Comparison of ENCODE assay signal across 40 mouse cellular contexts in genomic region chr3:69212246-69212645, GRCm38 (mm10). TPM values are rescaled to one million over a fixed set of nuclear protein-coding genes. Genes with fewer than 3 reads are reported as not detected.
"Had no signal": no experiment of that assay in that cellular context is flagged by ENCODE, and none has a peak within 500 bp of the region (broad histone marks: within the 10 kb centered on the region; RNA-seq: fewer than 3 reads in every experiment).

No protein-coding gene starts in this region.

- H3K9me3 ChIP-seq: embryonic facial prominence, embryonic 10.5 days; embryonic facial prominence, embryonic 12.5 days; embryonic facial prominence, embryonic 13.5 days; embryonic facial prominence, embryonic 15.5 days; forebrain, embryonic 10.5 days; forebrain, embryonic 12.5 days; forebrain, embryonic 13.5 days; forebrain, embryonic 15.5 days had no signal

- H3K36me3 ChIP-seq: embryonic facial prominence, embryonic 10.5 days; embryonic facial prominence, embryonic 12.5 days; embryonic facial prominence, embryonic 13.5 days; embryonic facial prominence, embryonic 15.5 days; forebrain, embryonic 10.5 days; forebrain, embryonic 12.5 days; forebrain, embryonic 15.5 days had no signal

- H3K4me2 ChIP-seq: embryonic facial prominence, embryonic 12.5 days; embryonic facial prominence, embryonic 13.5 days; embryonic facial prominence, embryonic 15.5 days; forebrain, embryonic 12.5 days; forebrain, embryonic 13.5 days; forebrain, embryonic 15.5 days had no signal

- H3K27ac ChIP-seq: embryonic facial prominence, embryonic 10.5 days; embryonic facial prominence, embryonic 12.5 days; embryonic facial prominence, embryonic 13.5 days; embryonic facial prominence, embryonic 15.5 days; forebrain, embryonic 10.5 days; forebrain, embryonic 12.5 days; forebrain, embryonic 13.5 days; forebrain, embryonic 15.5 days; gastrocnemius, adult 2 months; heart, adult 2 months had no signal

- DNase-seq: cerebellum, adult 2 months; cerebellum, adult 8-10 months; cerebellum, adult 9-10 months; cerebellum, adult 9-11 months; cerebellum, postnatal 10 days; cerebellum, postnatal 14 days; cerebellum, postnatal 25 days; cerebellum, postnatal 36 days; embryo, embryonic 11 days; forebrain, postnatal 0 days; gastrocnemius, adult 2 months; gastrocnemius, postnatal 10 days; gastrocnemius, postnatal 14 days; gastrocnemius, postnatal 25 days; gastrocnemius, postnatal 36 days; heart, adult 18-20 months; heart, adult 2 months had no signal

- H3K9ac ChIP-seq: embryonic facial prominence, embryonic 12.5 days; embryonic facial prominence, embryonic 13.5 days; embryonic facial prominence, embryonic 15.5 days; forebrain, embryonic 12.5 days; forebrain, embryonic 13.5 days; forebrain, embryonic 15.5 days; forebrain, postnatal 0 days had no signal

- ATAC-seq: forebrain, embryonic 13.5 days; forebrain, embryonic 14.5 days; forebrain, embryonic 15.5 days; forebrain, embryonic 16.5 days; forebrain, postnatal 0 days had no signal

- H3K27me3 ChIP-seq: embryonic facial prominence, embryonic 12.5 days; embryonic facial prominence, embryonic 13.5 days; embryonic facial prominence, embryonic 15.5 days; forebrain, embryonic 12.5 days; forebrain, embryonic 13.5 days; forebrain, embryonic 15.5 days had no signal

- H3K4me3 ChIP-seq: embryonic facial prominence, embryonic 10.5 days; embryonic facial prominence, embryonic 12.5 days; embryonic facial prominence, embryonic 13.5 days; embryonic facial prominence, embryonic 15.5 days; erythroblast, embryonic 14.5 days; forebrain, embryonic 10.5 days; forebrain, embryonic 12.5 days; forebrain, embryonic 13.5 days; forebrain, embryonic 15.5 days; gastrocnemius, adult 2 months; heart, adult 2 months had no signal

- H3K4me1 ChIP-seq: embryonic facial prominence, embryonic 10.5 days; embryonic facial prominence, embryonic 12.5 days; embryonic facial prominence, embryonic 13.5 days; embryonic facial prominence, embryonic 15.5 days; forebrain, embryonic 10.5 days; forebrain, embryonic 12.5 days; forebrain, embryonic 13.5 days; forebrain, embryonic 15.5 days had no signal

RNA-seq across cellular contexts. Expression of gene Arl14, which starts 10.0 kb away (rescaled TPM):
- total RNA-seq: common myeloid progenitor, adult 5-6 weeks; forebrain, postnatal 0 days; gastrocnemius, adult 18-20 months; gastrocnemius, adult 2 months; gastrocnemius, adult 8-10 months; gastrocnemius, postnatal 10 days; gastrocnemius, postnatal 14 days; gastrocnemius, postnatal 25 days; gastrocnemius, postnatal 36 days; gastrocnemius, postnatal 4 days; granulocyte monocyte progenitor cell, adult 5-6 weeks; heart, adult 18-20 months; heart, adult 2 months; heart, adult 8-10 months had no signal
- polyA plus RNA-seq: cerebellum, adult 2 months; cortical plate, adult 2 months; embryonic facial prominence, embryonic 10.5 days; embryonic facial prominence, embryonic 11.5 days; embryonic facial prominence, embryonic 12.5 days; embryonic facial prominence, embryonic 13.5 days; embryonic facial prominence, embryonic 14.5 days; erythroblast, embryonic 14.5 days; forebrain, embryonic 10.5 days; forebrain, embryonic 11.5 days; forebrain, embryonic 12.5 days; forebrain, embryonic 13.5 days; forebrain, embryonic 14.5 days; forebrain, embryonic 15.5 days; forebrain, embryonic 16.5 days; forebrain, postnatal 0 days; frontal cortex, adult 2 months; gonadal fat pad, adult 2 months; heart, adult 2 months had no signal
